Mouse (Mus musculus) small intestine, adult 2 months (tissue): ENCODE data around the gene Zfp683.

Source experiments
- CTCF ChIP-seq: fragments of 200-500 bp; IDR thresholded peaks from 2 replicates; pipeline ENCODE4 v1.5.1; 2012; ENCODE audit warnings: low read depth, mild to moderate bottlenecking, control low read depth, inconsistent platforms, low read length, moderate library complexity, mixed read lengths; ENCODE audit not compliant: insufficient replicate concordance, insufficient read length; ENCODE audit errors: extremely low read depth
- POLR2A ChIP-seq: fragments of 200-500 bp; IDR thresholded peaks from 2 replicates; pipeline ENCODE4 v1.6.1; 2012; ENCODE audit warnings: low read depth, mild to moderate bottlenecking, control low read depth, inconsistent platforms, low read length, moderate library complexity

DNA sequence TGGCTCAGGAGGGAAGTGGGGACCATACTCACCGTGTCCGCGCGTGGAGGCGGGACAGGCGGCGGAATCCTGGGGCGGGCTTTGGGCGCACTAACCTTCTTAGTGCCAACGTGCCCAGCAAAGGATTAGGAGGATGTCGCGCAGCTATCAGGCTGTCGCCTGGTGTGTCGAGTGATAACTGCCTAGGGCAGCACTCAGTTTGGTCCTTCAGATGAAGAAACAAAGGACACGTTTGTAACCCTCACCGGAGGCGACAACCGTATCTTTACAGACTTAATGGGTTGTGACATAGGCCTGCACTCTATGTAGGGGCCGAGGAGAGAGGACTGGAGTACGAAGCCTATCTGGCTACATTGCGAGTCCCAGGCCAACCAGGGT lies 49.1 kb downstream of the Zfp683 start:
- no peak for TF ChIP-seq CTCF
- TF ChIP-seq POLR2A, result no peak
